ENCODE assay signal across 11 mouse cellular contexts in genomic region chr11:96526137-96526621, GRCm38 (mm10).
DNase-seq lines count a peak whose midpoint lies in the region; ATAC-seq and TF ChIP-seq lines count a peak whose summit lies in the region.
"Had no signal": no experiment of that assay in that cellular context is flagged by ENCODE, and none has a peak within 500 bp of the region (broad histone marks: within the 10 kb centered on the region; RNA-seq: fewer than 3 reads in every experiment).

No protein-coding gene starts in this region.

- no peaks in the 10 kb centered on the region for H3K9me3 ChIP-seq in kidney, postnatal 0 days (replicated peaks; ENCODE audit: low read length)
- no peaks in the 10 kb centered on the region; the same call in 1 of the 2 replicates for H3K9me3 ChIP-seq in hindbrain, embryonic 12.5 days (replicated peaks)
- H3K9me3 ChIP-seq in neural tube, embryonic 13.5 days = no peaks in the 10 kb centered on the region

- H3K4me2 ChIP-seq in kidney, postnatal 0 days (ENCODE audit: low read length) = peak overlapping the region; percentile 31
- H3K4me2 ChIP-seq in hindbrain, embryonic 12.5 days (replicated peaks) = 0 out of 2 replicates have a peak overlapping the region, but pooled peaks have one; percentile 4
- peak overlapping the region; percentile 38 for H3K4me2 ChIP-seq in neural tube, embryonic 13.5 days
- H3K4me2 ChIP-seq: heart, embryonic 11.5 days had no signal

- H3K9ac ChIP-seq in kidney, postnatal 0 days (ENCODE audit: low read depth, low read length) = peak overlapping the region; percentile 20; the same call in 1 of the 2 replicates
- no peak overlapping the region for H3K9ac ChIP-seq in hindbrain, embryonic 12.5 days
- H3K9ac ChIP-seq in neural tube, embryonic 13.5 days = peak overlapping the region; percentile 27; the same call in 1 of the 2 replicates

- H3K4me3 ChIP-seq in kidney, postnatal 0 days (replicated peaks; ENCODE audit: low read depth, low read length) = no peak overlapping the region
- no peak overlapping the region for H3K4me3 ChIP-seq in hindbrain, embryonic 12.5 days
- no peak overlapping the region for H3K4me3 ChIP-seq in neural tube, embryonic 13.5 days

- peak overlapping the region; percentile 71 for H3K27ac ChIP-seq in kidney, postnatal 0 days
- peak overlapping the region; percentile 75 for H3K27ac ChIP-seq in hindbrain, embryonic 12.5 days
- peak overlapping the region; percentile 84 for H3K27ac ChIP-seq in neural tube, embryonic 13.5 days (replicated peaks)
- H3K27ac ChIP-seq: macrophage had no signal

- no peak for ATAC-seq in kidney, postnatal 0 days (replicated peaks; ENCODE audit: low FRiP score, low read depth)
- no peak for ATAC-seq in hindbrain, embryonic 12.5 days (ENCODE audit: low FRiP score)
- ATAC-seq in neural tube, embryonic 13.5 days (ENCODE audit: low read depth) = peak; percentile 58

- peak; percentile 65 for DNase-seq in kidney, postnatal 0 days (ENCODE audit: low spot score)
- no peak for DNase-seq in kidney, postnatal 25 days
- DNase-seq in adrenal gland, postnatal 14 days = peak; percentile 53
- no peak for DNase-seq in ovary, postnatal 10 days (ENCODE audit: low spot score)
- DNase-seq in embryo, embryonic 10 days (ENCODE audit: low spot score) = no peak
- DNase-seq: cerebellum, adult 18-20 months; thymus, postnatal 36 days had no signal

- no peaks in the 10 kb centered on the region for H3K27me3 ChIP-seq in kidney, postnatal 0 days (ENCODE audit: insufficient read depth, low read length)
- H3K27me3 ChIP-seq in hindbrain, embryonic 12.5 days = no peaks in the 10 kb centered on the region
- H3K27me3 ChIP-seq in neural tube, embryonic 13.5 days = no peaks in the 10 kb centered on the region

- WGBS in kidney, postnatal 0 days = 35% methylated on average over 16 of the region's 16 CpGs
- WGBS in hindbrain, embryonic 12.5 days = 69% methylated on average over 16 of the region's 16 CpGs
- WGBS in neural tube, embryonic 13.5 days = 36% methylated on average over 16 of the region's 16 CpGs

- no peaks in the 10 kb centered on the region for H3K4me1 ChIP-seq in kidney, postnatal 0 days (replicated peaks; ENCODE audit: insufficient read depth, low read length)
- peaks cover 9% of the 10 kb centered on the region for H3K4me1 ChIP-seq in hindbrain, embryonic 12.5 days
- peaks cover 31% of the 10 kb centered on the region for H3K4me1 ChIP-seq in neural tube, embryonic 13.5 days (replicated peaks)

- H3K36me3 ChIP-seq in kidney, postnatal 0 days (ENCODE audit: insufficient read depth, low read length) = no peaks in the 10 kb centered on the region
- H3K36me3 ChIP-seq in hindbrain, embryonic 12.5 days = no peaks in the 10 kb centered on the region
- no peaks in the 10 kb centered on the region for H3K36me3 ChIP-seq in neural tube, embryonic 13.5 days

- no peak for TF ChIP-seq CTCF in kidney, postnatal 0 days (IDR thresholded peaks at IDR 0.05; ENCODE audit: low read depth)

Comparison
In these comparisons a context has a peak if more than half of its experiments do, and no peak if none do; other contexts are left out.
1. DNase-seq: peak in kidney, postnatal 0 days (single experiment) and adrenal gland, postnatal 14 days (single experiment); none in kidney, postnatal 25 days (0 of 2), ovary, postnatal 10 days (single experiment) and embryo, embryonic 10 days (single experiment).
2. Peak in every context shown above with its lines, with median percentiles within 50 percentile points of each other: H3K27ac ChIP-seq and H3K4me2 ChIP-seq.